Mouse (Mus musculus) retina, postnatal 7 days (tissue): Measurements from ENCODE around the gene Dab1.

ENCODE experiments used
- DNase-seq: peaks from one replicate; pipeline ENCODE4 v3.0.0-alpha.2; 2012; ENCODE audit warnings: low read depth, low spot score

Gene Dab1

GRCm38 (mm10) chr4:104368561-104369021 lies 749.4 kb downstream of the Dab1 start:
- no peak for DNase-seq

- no peak for DNase-seq
Observed at GRCm38 (mm10) chr4:104369091-104369490, 749.9 kb downstream of the Dab1 start.

- no peak for DNase-seq
Observed at GRCm38 (mm10) chr4:104371136-104371535, 752.0 kb downstream of the Dab1 start.

DNA sequence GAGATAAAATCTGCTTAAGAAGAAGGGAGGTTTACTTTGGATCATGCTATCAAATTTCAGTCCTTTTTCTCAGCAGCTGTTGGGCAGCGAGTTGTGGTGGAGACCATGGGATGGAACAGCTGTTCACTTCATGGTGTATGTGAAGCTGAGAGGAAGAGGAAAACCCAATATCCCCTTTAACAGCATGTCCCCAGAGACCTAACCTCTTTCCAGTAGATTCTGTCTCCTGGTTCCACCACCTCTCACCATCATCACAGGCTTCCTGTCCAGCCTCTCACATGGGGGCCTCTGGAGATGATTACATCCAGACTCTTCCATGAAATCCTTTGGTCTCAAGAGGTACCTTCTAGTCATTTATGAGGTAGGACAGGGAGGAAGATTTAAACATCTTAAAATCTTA lies 755.0 kb downstream of the Dab1 start:
- no peak for DNase-seq

GRCm38 (mm10) chr4:104384704-104385103 lies 765.5 kb downstream of the Dab1 start:
- no peak for DNase-seq

DNA sequence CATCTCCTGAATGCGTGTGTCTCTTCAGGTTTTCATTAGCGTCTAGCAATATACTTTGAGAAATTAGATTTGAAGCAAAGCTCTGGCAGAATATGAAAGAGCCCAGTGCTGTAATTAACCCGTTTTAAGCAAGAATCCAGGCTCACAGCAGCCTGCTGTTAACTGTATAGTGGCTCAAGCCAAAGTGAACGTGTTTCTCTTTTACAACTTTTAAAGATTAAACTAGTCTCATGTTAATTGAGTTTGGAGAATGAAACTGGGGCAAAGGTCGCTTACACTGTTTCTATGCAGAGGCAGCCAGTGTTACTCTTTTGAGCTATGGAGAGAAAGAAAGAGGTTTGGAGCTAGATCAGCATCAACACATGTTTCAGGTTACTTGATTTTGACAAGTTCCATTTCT lies 766.1 kb downstream of the Dab1 start:
- no peak for DNase-seq

GRCm38 (mm10) chr4:104395515-104395914 lies 776.4 kb downstream of the Dab1 start:
- DNase-seq: no peak

DNA sequence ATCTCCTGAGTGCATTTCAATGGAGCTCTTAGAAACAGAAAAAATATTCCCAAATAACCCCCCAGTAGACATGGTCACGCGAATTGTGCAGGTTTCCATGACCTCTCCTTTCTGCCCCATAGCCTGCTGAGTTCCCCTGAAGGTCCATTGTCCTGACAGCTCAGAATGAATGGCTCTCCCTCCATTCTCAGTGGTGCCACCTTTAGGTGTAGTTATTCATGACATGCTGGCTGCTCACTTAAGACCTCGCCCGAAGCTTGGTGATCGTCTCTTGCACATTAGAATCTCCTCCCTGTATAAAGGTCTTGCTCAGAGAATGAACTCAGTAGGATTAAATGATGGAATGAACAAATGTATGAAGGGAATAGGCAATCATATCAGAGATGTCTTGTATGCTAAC lies 776.9 kb downstream of the Dab1 start:
- no peak for DNase-seq

DNA sequence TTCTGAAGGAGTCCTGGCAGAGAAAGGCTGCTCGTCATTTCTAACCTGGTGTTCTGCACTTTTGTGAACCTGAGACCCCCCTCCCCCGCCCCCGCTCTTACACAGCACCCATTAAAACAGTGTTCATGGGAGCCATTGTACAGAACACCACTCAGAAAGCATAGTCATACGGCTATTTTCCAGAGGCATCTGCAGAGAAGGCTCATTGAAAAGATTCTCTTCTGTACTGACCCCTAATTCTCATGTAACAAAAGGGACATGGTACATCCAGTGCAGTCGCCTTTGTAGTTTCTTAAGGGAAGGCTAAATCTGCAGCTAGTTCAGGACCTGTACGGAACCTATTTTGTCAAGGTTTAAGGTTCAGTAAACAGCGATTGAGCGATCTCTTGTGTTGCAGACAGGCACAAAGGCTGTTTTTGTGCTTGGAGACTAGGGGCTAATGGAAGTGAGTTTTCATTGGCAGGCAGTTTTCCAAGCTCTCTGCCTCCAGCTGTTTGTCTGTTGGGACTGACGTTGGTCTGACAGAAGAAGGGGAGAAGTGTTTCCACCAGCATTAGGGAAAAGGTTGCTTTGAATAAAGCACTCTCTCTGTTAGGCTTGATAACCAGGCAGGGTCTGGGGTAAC lies 780.1 kb downstream of the Dab1 start:
- DNase-seq: peak; percentile 8

GRCm38 (mm10) chr4:104404099-104404498 lies 784.9 kb downstream of the Dab1 start:
- DNase-seq: no peak

DNA sequence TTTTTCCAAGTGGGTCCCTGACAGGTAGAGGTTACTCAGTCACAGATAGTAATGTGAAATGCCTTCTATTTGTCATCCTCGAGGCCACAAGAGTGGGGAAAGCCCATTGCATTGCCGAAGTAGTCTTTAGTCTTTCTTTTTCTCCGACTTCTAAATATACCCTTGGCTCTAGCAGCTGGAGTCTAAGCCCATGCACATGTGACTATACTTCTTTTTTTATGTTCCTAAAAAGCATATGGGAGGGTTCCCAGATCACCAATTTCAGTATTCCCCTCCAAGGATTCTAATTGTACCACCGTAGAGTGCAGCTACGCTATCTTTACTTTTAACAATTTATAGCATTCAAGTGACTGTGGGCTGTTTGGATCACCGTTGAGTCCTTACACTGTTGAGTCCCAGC lies 791.8 kb downstream of the Dab1 start:
- DNase-seq: no peak

GRCm38 (mm10) chr4:104415482-104415881 lies 796.3 kb downstream of the Dab1 start:
- DNase-seq: no peak

DNA sequence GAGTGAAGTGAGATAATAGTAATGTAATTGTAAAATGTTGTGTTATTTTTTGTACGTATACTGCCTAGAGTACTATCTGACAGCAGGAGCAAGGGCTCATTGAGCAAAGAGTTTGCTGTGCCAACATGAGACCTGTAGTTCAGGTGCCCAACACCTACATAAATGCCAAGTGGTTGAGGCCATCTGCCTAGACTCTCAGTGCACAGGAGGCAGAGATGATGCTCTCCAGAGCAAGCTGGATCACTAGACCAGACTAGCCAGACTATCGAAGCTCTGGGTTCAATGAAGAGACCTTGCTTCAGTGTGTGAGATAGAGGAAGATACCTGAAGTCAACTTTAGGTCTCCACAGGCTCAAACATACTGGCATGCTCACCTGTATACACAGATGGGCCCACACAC lies 799.2 kb downstream of the Dab1 start:
- DNase-seq: no peak

- DNase-seq: no peak
Observed at GRCm38 (mm10) chr4:104420983-104421680, 802.0 kb downstream of the Dab1 start.

GRCm38 (mm10) chr4:104429127-104429526 lies 810.0 kb downstream of the Dab1 start:
- DNase-seq: no peak

DNA sequence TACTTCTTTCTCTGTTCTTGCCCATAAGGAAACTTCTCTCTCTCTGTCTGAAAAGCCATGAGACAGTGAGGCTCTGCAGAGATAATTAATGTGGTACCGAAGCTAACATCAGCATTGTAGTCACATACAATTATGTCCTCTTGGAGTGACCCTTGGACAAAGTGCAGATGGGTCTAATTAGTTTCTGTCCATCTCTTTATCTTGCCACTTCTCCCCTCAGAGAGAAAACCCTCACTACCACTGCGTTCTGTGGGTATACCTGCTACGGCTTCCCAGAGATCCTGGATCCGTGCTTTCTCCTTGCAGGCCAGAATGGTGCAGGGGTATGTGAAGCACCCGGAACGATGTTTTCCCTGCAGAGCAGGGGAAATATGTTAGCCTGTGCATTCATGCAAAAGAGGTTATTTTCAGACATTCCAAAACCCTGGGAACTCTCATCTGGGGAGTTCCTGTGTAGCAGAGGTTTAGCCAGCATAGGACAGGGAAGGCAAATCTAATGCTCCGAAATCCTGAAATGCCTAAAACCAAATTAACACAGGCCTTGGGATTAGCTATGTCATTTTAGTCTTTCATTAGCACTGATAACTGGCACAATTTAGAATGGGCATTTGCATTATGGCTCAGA lies 812.2 kb downstream of the Dab1 start:
- DNase-seq: no peak

DNA sequence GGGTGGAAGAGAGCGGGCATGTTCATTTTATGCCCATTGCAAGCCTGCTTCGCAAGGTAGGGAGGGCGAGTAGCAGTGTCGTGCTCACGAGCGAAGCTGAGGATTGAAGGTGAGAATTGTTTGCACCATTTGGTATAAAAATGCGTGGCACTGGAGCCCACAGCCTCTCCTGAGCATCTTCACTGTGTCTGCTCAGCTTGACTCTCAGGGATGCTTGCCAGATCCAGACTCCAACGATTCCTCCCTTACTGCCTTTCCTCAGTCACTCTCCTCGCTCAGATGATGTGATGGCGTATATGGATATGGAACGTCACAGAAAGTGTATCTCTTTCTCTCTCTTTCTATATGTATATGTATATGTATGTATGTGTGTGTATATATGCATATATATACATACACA lies 813.0 kb downstream of the Dab1 start:
- no peak for DNase-seq

GRCm38 (mm10) chr4:104435736-104436135 lies 816.6 kb downstream of the Dab1 start:
- no peak for DNase-seq

DNA sequence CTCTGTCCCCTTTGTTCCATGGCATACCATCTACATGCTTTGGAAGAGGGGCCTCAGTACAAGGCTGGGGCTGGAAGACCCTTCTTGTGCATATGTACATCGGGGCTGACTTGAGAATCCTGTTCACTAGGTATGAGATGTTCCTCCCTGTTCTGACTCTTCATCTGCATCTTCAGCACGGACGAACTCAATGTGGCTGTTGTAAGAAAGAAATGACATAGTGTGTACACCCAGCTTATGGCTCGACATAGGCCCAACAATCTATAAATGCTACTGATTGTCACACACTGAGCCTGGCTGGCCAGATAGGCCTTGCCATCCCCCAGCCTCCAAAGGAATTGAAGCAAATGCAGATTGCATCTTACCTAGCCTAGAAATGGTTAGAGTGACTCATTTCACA lies 817.3 kb downstream of the Dab1 start:
- no peak for DNase-seq

DNA sequence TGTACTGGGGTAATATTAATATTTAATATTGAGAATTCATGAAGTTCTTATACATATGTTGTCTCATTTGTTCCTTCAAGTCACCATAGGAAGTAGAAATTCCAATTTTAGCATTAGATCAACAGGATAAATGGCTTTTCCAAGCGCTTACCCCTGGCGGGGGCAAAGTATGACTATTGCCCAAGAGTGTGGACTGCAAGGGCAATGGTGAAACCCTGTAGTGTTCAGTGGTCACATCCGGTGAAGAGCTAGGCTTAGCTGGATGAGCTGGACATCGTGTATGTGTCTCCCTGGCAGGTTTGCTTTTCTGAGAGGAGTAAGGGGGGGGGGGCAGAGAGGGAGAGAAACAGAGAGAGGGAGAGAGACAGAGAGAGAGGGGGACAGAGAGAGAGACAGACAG lies 819.6 kb downstream of the Dab1 start:
- no peak for DNase-seq

DNA sequence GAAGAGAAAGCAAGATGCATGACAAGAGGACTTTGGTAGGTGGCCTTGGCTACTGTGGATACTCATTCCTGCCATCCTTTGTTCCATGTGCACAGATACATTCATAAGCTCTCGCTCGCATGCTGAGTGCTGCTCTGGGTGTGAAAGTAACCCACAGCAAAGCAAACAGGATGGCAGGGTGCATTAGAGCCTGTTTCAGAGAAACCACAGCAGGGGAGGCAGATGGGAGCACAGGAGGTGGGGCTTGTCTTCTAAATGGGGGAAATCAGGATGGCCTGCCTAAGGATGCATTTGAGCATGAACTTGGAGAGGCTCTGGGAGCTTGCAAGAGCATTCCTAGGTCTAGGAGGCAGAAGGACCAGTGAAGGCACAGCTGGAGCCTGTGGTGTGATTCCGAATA lies 820.5 kb downstream of the Dab1 start:
- DNase-seq: no peak

DNA sequence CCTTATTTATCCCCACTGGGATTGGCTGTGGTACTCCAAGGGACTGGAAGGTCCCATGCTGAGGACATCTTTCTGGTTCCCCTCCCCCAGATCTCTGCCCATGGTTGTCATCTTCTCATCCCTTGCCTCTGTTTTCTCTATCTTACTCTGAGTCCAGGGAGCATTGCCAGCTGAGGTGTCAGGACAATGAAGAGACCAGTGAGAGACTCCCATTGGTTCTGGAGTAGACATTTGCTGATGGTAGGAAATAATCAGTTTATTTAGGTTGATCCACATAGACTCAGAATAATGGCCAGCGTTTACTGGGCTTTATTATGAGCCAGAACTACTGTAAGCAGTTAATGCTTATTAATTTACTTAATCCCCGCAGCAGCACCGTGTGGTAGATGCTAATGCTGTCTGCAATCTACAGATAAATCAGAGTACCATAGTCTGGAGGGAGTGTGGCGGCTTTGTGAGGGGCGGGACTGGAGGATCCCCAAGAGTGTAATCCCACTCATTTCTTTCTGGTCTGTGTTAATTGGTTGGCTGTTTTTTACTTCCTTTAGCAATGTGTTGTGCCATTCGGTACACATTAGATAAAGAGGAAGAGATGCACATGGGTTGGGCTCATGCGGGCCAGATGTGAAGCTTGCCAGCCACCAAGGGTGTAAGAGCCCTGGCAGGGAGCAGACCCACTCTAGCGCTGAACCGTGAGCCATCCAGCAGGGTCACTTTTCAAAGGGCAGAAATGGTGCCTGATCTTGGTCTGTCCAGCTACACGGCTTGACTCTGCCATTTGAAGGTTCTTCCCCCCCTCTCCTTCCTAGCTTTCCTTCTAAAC lies 824.0 kb downstream of the Dab1 start:
- DNase-seq: no peak
